Mouse (Mus musculus): Measurements from ENCODE around the gene Tmem41b.

DNA sequence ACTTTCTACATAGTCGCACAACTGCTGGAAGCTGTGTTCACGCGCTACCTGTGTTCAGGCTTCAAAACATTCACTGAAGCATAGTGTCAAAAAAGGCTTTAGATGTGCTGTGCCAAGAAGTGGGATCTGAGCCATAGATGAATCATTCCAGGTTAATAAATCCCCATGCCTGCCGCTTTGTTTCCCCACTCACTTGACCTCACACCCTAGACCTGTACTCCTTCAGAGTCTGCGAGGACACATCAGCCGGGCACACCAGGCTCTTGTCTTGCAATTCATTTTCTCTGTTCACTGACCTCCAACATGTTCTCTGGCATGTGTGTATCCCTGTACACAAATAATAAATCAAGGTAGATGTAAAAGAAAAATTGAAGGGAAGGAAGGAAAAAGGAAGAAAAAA lies 22.4 kb upstream of the Tmem41b start:
- TF ChIP-seq TAL1 (IDR thresholded peaks at IDR 0.05; ENCODE audit: low read length) (no peak), GATA1 (IDR thresholded peaks at IDR 0.05; ENCODE audit: low read length) (no peak)

Data from erythroblast, embryonic 14.5 days (primary cell).